Mouse (Mus musculus) stomach, adult 2 months (tissue): Measurements from ENCODE around the gene Il6. TPM values are rescaled to one million over a fixed set of nuclear protein-coding genes. Genes with fewer than 3 reads are reported as not detected.

ENCODE experiments used
- polyA plus RNA-seq: library from polyadenylated mRNA; depleted of rRNA; stranded (reverse); fragments of >200 nt; gene quantifications from 2 replicates; pipeline ENCODE4 v1.2.3, GENCODE M21; 2012; rRNA removed

Gene Il6
- polyA plus RNA-seq = not detected in 2 replicates

GRCm38 (mm10) chr5:30012726-30013503 is at the start of gene Il6:
Gene Il6 (plus strand): TSS chr5:30013114.

Other genes starting within 250 kb of the Il6 start
- 22.2 and 24.0 TPM in 2 replicates for gene Tyms, start 60.5 kb downstream of the Il6 start, polyA plus RNA-seq
- gene Garem2, start 92.0 kb downstream of the Il6 start, polyA plus RNA-seq = 0.01 and 0.02 TPM in 2 replicates
- gene 3110082J24Rik, start 93.0 kb downstream of the Il6 start, polyA plus RNA-seq = not detected in 2 replicates
- gene Hadha, start 142.0 kb downstream of the Il6 start, polyA plus RNA-seq = 24.7 and 31.6 TPM in 2 replicates
- gene Hadhb, start 142.1 kb downstream of the Il6 start, polyA plus RNA-seq = 15.9 and 19.5 TPM in 2 replicates
- 0.11 TPM in 2 replicates for gene Adgrf3, start 192.6 kb downstream of the Il6 start, polyA plus RNA-seq
- gene Selenoi, start 219.5 kb downstream of the Il6 start, polyA plus RNA-seq = 18.8 and 35.4 TPM in 2 replicates